Mouse (Mus musculus): ENCODE data around the gene Ccl28. TPM values are rescaled to one million over a fixed set of nuclear protein-coding genes. Genes with fewer than 3 reads are reported as not detected.
"Not testable (repeated sequence)": the region's sequence is repeated elsewhere in the genome, so short reads cannot be mapped to it uniquely, and the experiment has no call there.

The Ccl28 gene
- 0.17 and 0.26 TPM in 2 replicates for polyA plus RNA-seq (2012; rRNA removed)

GRCm38 (mm10) chr13:119623634-119624033 lies at the start of gene Ccl28:
Gene Ccl28 (plus strand): TSS chr13:119623819.
- Histone ChIP-seq H3K27ac (ENCODE audit: insufficient read depth, low read length) (no peak within 1 kb of the TSS), H3K4me1 (ENCODE audit: control insufficient read depth, insufficient read depth, low read length) (no peaks in the 10 kb centered on the region), H3K4me3 (ENCODE audit: insufficient read depth, low read length) (no peak within 1 kb of the TSS)
- TF ChIP-seq POLR2A (IDR thresholded peaks at IDR 0.05; ENCODE audit: extremely low read depth, insufficient read depth, low read length) (no peak), CTCF (IDR thresholded peaks at IDR 0.05; ENCODE audit: extremely low read depth, insufficient read depth, low read length) (no peak)

DNA sequence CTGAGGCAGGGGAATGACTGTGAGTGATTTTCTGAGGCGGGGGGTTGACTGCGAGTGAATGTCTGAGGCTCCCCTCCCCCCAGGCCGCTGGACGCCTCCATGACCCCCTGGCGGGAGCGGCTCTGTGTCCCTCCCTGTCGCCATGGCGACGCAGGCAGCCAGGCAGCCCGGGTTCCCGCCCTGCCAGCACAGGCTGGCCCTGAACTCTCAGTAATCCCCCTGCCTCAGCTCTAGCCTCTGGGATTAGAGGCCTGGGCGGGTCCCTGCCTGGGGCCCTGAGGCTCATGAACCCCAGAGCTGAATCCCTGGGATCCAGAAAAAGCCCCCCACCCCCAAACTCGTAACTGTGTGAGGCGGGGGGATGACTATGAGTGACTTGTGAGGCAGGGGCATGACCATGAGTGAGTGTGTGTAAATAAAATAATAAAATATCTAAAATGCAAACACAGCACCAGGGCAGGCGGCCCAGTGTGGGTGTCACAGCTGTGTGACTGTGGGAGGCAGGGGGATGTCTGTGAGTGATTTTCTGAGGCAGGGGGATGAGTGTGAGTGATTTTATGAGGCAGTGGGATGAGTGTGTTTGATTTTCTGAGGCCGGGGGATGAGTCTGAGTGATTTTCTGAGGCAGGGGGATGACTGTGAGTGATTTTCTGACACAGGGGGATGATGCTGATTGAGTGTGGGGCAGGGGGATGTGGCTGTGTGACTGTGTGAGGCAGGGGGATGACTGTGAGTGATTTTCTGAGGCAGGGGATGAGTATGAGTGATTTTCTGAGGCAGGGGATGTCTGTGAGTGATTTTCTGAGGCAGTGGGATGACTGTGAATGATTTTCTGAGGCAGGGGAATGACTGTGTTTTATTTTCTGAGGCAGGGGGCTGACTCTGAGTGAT lies 27.1 kb upstream of the Ccl28 start:
- H3K4me3 ChIP-seq (ENCODE audit: insufficient read depth, low read length); H3K27ac ChIP-seq (ENCODE audit: insufficient read depth, low read length); H3K4me1 ChIP-seq (ENCODE audit: control insufficient read depth, insufficient read depth, low read length): not testable (repeated sequence)

- H3K4me1 ChIP-seq (ENCODE audit: control insufficient read depth, insufficient read depth, low read length); H3K27ac ChIP-seq (ENCODE audit: insufficient read depth, low read length); H3K4me3 ChIP-seq (ENCODE audit: insufficient read depth, low read length): not testable (repeated sequence)
Measured at GRCm38 (mm10) chr13:119598466-119598865, 25.2 kb upstream of the Ccl28 start.

DNA sequence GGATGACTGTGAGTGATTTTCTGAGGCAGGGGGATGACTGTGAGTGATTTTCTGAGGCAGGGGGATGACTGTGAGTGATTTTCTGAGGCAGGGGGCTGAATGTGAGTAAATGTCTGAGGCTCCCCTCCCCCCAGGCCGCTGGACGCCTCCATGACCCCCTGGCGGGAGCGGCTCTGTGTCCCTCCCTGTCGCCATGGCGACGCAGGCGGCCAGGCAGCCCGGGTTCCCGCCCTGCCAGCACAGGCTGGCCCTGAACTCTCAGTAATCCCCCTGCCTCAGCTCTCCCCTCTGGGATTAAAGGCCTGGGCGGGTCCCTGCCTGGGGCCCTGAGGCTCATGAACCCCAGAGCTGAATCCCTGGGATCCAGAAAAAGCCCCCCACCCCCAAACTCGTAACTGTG lies 24.6 kb upstream of the Ccl28 start:
- H3K4me1 ChIP-seq (ENCODE audit: control insufficient read depth, insufficient read depth, low read length); H3K27ac ChIP-seq (ENCODE audit: insufficient read depth, low read length); H3K4me3 ChIP-seq (ENCODE audit: insufficient read depth, low read length): not testable (repeated sequence)

- H3K4me1 ChIP-seq (ENCODE audit: control insufficient read depth, insufficient read depth, low read length); H3K27ac ChIP-seq (ENCODE audit: insufficient read depth, low read length); H3K4me3 ChIP-seq (ENCODE audit: insufficient read depth, low read length): not testable (repeated sequence)
Measured at GRCm38 (mm10) chr13:119599498-119599897, 24.1 kb upstream of the Ccl28 start.

DNA sequence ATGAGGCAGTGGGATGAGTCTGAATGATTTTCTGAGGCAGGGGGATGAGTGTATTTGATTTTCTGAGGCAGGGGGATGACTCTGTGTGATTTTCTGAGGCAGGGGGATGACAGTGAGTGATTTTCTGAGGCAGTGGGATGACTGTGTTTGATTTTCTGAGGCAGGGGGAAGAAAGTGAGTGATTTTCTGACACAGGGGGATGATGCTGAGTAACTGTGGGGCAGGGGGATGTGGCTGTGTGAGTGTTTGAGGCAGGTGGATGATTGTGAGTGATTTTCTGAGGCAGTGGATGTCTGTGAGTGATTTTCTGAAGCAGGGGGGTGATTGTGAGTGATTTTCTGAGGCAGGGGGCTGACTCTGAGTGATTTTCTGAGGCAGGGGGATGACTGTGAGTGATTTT lies 23.5 kb upstream of the Ccl28 start:
- H3K4me1 ChIP-seq (ENCODE audit: control insufficient read depth, insufficient read depth, low read length); H3K27ac ChIP-seq (ENCODE audit: insufficient read depth, low read length); H3K4me3 ChIP-seq (ENCODE audit: insufficient read depth, low read length): not testable (repeated sequence)

DNA sequence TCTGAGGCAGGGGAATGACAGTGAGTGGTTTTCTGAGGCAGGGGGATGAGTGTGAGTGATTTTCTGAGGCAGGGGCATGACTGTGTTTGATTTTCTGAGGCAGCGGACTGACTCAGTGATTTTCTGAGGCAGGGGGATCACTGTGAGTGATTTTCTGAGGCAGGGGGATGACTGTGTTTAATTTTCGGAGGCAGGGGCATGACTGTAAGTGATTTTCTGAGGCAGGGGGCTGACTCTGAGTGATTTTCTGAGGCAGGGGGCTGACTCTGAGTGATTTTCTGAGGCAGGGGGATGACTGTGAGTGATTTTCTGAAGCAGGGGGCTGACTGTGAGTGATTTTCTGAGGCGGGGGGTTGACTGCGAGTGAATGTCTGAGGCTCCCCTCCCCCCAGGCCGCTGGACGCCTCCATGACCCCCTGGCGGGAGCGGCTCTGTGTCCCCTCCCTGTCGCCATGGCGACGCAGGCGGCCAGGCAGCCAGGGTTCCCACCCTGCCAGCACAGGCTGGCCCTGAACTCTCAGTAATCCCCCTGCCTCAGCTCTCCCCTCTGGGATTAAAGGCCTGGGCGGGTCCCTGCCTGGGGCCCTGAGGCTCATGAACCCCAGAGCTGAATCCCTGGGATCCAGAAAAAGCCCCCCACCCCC lies 20.8 kb upstream of the Ccl28 start:
- not testable (repeated sequence) for H3K4me1 ChIP-seq (ENCODE audit: control insufficient read depth, insufficient read depth, low read length); H3K27ac ChIP-seq (ENCODE audit: insufficient read depth, low read length); H3K4me3 ChIP-seq (ENCODE audit: insufficient read depth, low read length)

- H3K27ac ChIP-seq (ENCODE audit: insufficient read depth, low read length); H3K4me1 ChIP-seq (ENCODE audit: control insufficient read depth, insufficient read depth, low read length); H3K4me3 ChIP-seq (ENCODE audit: insufficient read depth, low read length): not testable (repeated sequence)
Measured at GRCm38 (mm10) chr13:119603890-119604289, 19.7 kb upstream of the Ccl28 start.

DNA sequence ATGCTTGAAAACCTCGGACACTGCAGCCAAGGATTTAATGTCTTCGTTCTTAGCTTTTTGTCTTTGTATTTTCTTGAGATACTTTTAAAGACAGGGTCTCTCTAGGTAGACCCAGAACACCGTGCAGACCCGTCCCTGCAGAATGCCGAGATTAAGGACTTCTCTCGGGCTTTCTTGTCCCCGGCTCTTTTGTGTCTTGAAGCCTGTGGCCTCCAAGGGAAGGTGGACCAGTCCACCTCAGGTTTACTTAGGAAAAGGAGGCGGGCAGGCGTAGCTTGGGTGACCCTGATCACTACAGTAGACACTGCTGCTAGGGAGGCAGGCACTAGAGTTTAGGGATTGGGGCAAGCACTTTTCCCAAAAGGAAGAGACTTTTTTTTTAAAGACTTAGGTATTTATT lies 19.3 kb upstream of the Ccl28 start:
- not testable (repeated sequence) for H3K4me1 ChIP-seq (ENCODE audit: control insufficient read depth, insufficient read depth, low read length); H3K4me3 ChIP-seq (ENCODE audit: insufficient read depth, low read length); H3K27ac ChIP-seq (ENCODE audit: insufficient read depth, low read length)

DNA sequence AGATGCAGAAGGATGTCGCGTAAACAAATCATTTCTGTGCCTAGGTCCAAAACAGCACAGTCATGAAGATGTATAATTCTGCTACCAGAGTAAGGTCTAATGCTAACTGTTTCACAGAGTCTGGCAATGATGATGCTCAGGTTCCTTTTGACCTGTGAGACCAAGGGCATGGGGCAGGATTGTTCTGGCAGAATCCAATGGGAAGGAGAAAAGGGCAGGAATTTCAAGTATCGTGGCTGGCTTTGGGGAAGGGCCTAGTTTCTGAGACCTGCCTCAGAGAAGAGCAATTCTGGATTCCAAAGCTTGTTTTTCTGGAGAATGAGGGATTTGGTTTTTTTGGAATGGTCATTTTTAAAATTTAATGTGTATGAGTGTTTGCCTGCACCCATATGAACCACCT lies 4.8 kb upstream of the Ccl28 start:
- Histone ChIP-seq H3K4me3 (ENCODE audit: insufficient read depth, low read length) (no peak overlapping the region), H3K27ac (ENCODE audit: insufficient read depth, low read length) (no peak overlapping the region), H3K4me1 (ENCODE audit: control insufficient read depth, insufficient read depth, low read length) (no peaks in the 10 kb centered on the region)
- TF ChIP-seq CTCF (IDR thresholded peaks at IDR 0.05; ENCODE audit: extremely low read depth, insufficient read depth, low read length) (no peak), POLR2A (IDR thresholded peaks at IDR 0.05; ENCODE audit: extremely low read depth, insufficient read depth, low read length) (no peak)

DNA sequence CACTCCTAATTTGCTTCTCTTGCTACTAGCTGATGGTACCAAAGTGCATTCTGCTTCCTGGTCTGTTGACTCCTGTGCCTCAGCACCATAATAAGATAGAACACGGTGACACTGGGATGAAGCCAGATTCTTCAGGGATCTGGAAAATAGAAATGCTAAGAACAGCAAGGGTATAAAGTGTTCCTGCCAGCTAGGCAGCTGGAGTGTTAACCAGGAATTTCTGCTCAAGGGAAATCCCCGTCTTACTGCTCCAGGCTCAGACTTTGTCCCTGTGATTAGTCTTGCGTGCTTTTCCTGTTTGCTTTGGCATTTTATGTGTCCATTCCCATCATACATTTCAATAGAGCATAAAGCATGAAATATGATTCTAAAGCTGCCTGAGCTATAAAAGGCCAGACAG lies 3.9 kb upstream of the Ccl28 start:
- no peaks in the 10 kb centered on the region for H3K4me1 ChIP-seq (ENCODE audit: control insufficient read depth, insufficient read depth, low read length)
- H3K4me3 ChIP-seq (ENCODE audit: insufficient read depth, low read length) = no peak overlapping the region
- no peak overlapping the region for H3K27ac ChIP-seq (ENCODE audit: insufficient read depth, low read length)
- TF ChIP-seq POLR2A (IDR thresholded peaks at IDR 0.05; ENCODE audit: extremely low read depth, insufficient read depth, low read length) (no peak), CTCF (IDR thresholded peaks at IDR 0.05; ENCODE audit: extremely low read depth, insufficient read depth, low read length) (no peak)

All from cortical plate, adult 2 months (tissue).